Mouse (Mus musculus) forebrain, postnatal 0 days (tissue): Measurements from ENCODE around the gene Ntn1. TPM values are rescaled to one million over a fixed set of nuclear protein-coding genes. Genes with fewer than 3 reads are reported as not detected.

Experiments
- ATAC-seq: fragments of 200-750 bp; cut with Nextera tagmentation; 2 replicates; pipeline ENCODE4 v1.8.0; 2017; ENCODE audit warnings: mild to moderate bottlenecking, moderate library complexity
- DNase-seq: peaks from one replicate; pipeline ENCODE4 v3.0.0-alpha.2; 2015
- H3K27ac ChIP-seq: fragments of 300-500 bp; sonication (generic); 2 replicates; pipeline ENCODE4 v1.5.1; 2014; ENCODE audit warnings: low read depth, mild to moderate bottlenecking, antibody characterized with exemption, low read length, moderate library complexity, mixed read lengths
- H3K27me3 ChIP-seq: fragments of 300-500 bp; sonication (generic); 2 replicates; pipeline ENCODE4 v1.6.1; 2014; ENCODE audit warnings: mild to moderate bottlenecking, low read length, mixed read lengths; ENCODE audit not compliant: insufficient read depth
- H3K36me3 ChIP-seq: fragments of 300-500 bp; sonication (generic); 2 replicates; pipeline ENCODE4 v1.6.1; 2014; ENCODE audit warnings: mild to moderate bottlenecking, moderate library complexity; ENCODE audit not compliant: insufficient read depth
- H3K4me1 ChIP-seq: fragments of 300-500 bp; sonication (generic); 2 replicates; pipeline ENCODE4 v1.6.1; 2014; ENCODE audit warnings: antibody characterized with exemption; ENCODE audit not compliant: insufficient read depth
- H3K4me2 ChIP-seq: fragments of 300-500 bp; sonication (generic); 2 replicates; pipeline ENCODE4 v1.6.1; 2014; ENCODE audit warnings: low read depth, mild to moderate bottlenecking, moderate library complexity
- H3K4me3 ChIP-seq: fragments of 300-500 bp; sonication (generic); 2 replicates; pipeline ENCODE4 v1.5.1; 2014; ENCODE audit warnings: low read depth, low read length, mixed read lengths
- H3K9ac ChIP-seq: fragments of 300-500 bp; sonication (generic); 2 replicates; pipeline ENCODE4 v1.6.1; 2014; ENCODE audit warnings: mild to moderate bottlenecking
- H3K9me3 ChIP-seq: fragments of 300-500 bp; sonication (generic); 2 replicates; pipeline ENCODE4 v1.6.1; 2016; ENCODE audit warnings: low read length
- CTCF ChIP-seq: sonication (generic); IDR thresholded peaks from 2 replicates; pipeline ENCODE4 v1.5.1; 2016; ENCODE audit warnings: antibody characterized with exemption, control low read depth, low read depth
- WGBS: fragments of 180-500 bp; shearing (Covaris S2); extraction: QIAGEN DNeasy Blood & Tissue Kit; methylation state at CpG from one replicate; pipeline ENCODE4 v1.1.7; 2014; 5-methylcytosine and 5-hydroxymethylcytosine counted together
- polyA plus RNA-seq: library from polyadenylated mRNA; unstranded; fragments of >200 nt; fragmentation: Nextera tagmentation; extraction: Ambion mirVana; gene quantifications from 2 replicates; pipeline ENCODE4 v1.2.1, GENCODE M21; 2015
- total RNA-seq: library from RNA; depleted of rRNA; stranded (reverse); fragments of >200 nt; gene quantifications from 2 replicates; pipeline ENCODE4 v1.2.3, GENCODE M21; 2014

Ntn1 gene
- total and polyA plus RNA-seq, 2 experiments from 2014 or later = 6.0 to 35.5 TPM

DNA sequence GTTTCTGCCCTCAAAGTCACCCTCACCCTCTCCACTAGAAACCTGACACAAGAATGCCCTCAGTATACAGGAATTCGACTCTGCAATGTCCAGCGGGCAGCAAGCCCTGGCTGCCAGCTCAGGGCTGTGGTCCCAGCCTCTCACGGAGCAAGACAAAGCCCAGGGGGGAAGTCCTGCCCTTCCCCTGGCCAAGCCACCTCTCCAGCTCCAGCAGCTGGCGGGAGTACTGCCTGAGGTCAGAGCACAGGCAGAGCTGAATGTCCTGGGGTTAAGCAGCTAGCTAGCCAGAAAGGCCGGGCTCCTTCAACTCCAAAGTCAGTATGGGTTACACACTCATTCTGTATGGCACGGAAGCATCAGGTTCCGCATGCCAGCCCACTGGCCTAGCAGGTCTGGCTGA is 79.2 kb downstream of the Ntn1 start:
- no peak for DNase-seq
- no peak for ATAC-seq
- H3K4me1 ChIP-seq = no peaks in the 10 kb centered on the region
- TF ChIP-seq CTCF = no peak
- no peak overlapping the region for H3K4me3 ChIP-seq
- H3K27ac ChIP-seq = no peak overlapping the region
- no peak overlapping the region for H3K4me2 ChIP-seq
- H3K9me3 ChIP-seq = no peaks in the 10 kb centered on the region
- WGBS = 72% methylated on average over 7 of the region's 7 CpGs
- no peaks in the 10 kb centered on the region for H3K27me3 ChIP-seq
- no peak overlapping the region for H3K9ac ChIP-seq
- H3K36me3 ChIP-seq = no peaks in the 10 kb centered on the region

DNA sequence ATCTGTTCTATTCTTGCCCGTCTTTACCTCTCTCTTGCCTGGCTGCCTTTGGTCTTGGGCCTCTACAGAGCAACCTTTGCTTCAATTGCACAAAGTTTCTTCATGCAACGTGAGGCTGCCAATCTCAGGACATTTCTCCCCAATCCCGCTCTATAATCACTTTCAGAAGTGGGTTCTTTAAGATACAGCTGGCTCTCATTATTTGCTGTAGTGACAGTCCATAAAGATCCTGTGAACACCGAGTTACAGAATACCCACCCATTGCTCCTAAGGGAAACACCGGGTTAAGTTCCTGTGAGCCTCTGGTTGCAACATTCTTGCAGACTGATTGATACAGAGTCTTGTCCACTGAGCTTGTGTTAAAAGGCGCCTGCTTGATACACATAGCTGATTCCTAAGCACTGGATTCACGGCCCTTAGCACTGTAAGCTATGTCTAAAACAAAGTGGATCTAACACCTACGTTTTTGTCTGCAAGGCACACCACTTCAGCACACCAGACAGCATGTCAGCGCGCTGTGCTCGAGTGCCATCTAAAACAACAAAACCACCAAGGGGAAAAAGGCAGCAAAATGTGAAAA is 85.0 kb downstream of the Ntn1 start:
- no peak for DNase-seq
- H3K4me1 ChIP-seq = no peaks in the 10 kb centered on the region
- WGBS = 80% methylated on average over 11 of the region's 11 CpGs
- no peak overlapping the region for H3K9ac ChIP-seq
- no peaks in the 10 kb centered on the region for H3K36me3 ChIP-seq
- H3K9me3 ChIP-seq = no peaks in the 10 kb centered on the region
- no peak for ATAC-seq
- no peak overlapping the region for H3K4me3 ChIP-seq
- H3K27me3 ChIP-seq = no peaks in the 10 kb centered on the region
- H3K27ac ChIP-seq = no peak overlapping the region
- H3K4me2 ChIP-seq = no peak overlapping the region
- TF ChIP-seq CTCF = no peak

DNA sequence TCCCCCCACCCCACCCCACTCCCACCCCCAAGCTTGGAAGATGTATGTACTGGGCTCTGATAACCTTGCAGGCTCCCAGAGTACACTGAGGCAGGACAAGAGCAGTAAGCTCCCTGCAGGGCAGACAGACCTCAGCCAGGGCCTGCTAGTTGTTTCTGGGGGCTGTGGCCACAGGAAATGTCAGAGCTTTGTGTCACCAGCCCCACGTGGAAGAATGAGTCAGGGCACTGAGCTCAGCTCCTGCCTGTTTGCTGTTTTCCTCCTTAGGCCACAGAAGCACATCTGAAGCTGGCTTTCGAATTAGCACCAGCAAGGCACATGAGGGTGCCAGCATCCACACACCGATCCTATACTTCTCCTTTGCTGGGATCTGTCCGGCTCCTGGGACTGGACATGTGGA is 86.8 kb downstream of the Ntn1 start:
- TF ChIP-seq CTCF = no peak
- H3K9ac ChIP-seq = no peak overlapping the region
- no peak for DNase-seq
- 58% methylated on average over 4 of the region's 4 CpGs for WGBS
- no peaks in the 10 kb centered on the region for H3K27me3 ChIP-seq
- no peak overlapping the region for H3K4me3 ChIP-seq
- no peaks in the 10 kb centered on the region for H3K36me3 ChIP-seq
- H3K27ac ChIP-seq = no peak overlapping the region
- no peak for ATAC-seq
- H3K9me3 ChIP-seq = no peaks in the 10 kb centered on the region
- H3K4me2 ChIP-seq = no peak overlapping the region
- H3K4me1 ChIP-seq = no peaks in the 10 kb centered on the region

DNA sequence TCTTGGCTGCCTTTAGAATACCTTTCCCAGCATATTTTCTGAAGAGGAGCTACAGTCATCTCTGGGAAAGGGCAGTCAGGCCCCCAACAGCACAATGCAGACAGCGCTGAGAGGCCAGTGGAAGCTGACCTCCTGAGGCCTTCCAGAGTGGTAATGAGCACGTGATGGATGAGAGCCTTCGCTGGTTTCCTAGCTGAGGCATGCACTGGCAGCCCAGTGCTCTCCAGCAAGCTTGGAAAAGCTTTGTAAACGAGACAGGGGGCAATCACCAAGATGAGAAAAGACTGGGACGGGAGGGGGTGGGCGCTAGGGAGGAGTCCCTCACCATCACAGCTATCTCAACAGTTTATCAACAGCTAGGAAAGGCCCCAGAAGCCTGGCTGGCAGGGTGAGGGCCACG is 87.6 kb downstream of the Ntn1 start:
- ATAC-seq (no peak), DNase-seq (no peak)
- 45% methylated on average over 7 of the region's 7 CpGs for WGBS
- TF ChIP-seq CTCF = no peak
- no peaks in the 10 kb centered on the region for H3K36me3 ChIP-seq
- no peaks in the 10 kb centered on the region for H3K27me3 ChIP-seq
- H3K9ac ChIP-seq = no peak overlapping the region
- no peak overlapping the region for H3K4me3 ChIP-seq
- no peaks in the 10 kb centered on the region for H3K9me3 ChIP-seq
- H3K4me1 ChIP-seq = no peaks in the 10 kb centered on the region
- no peak overlapping the region for H3K27ac ChIP-seq
- H3K4me2 ChIP-seq = no peak overlapping the region

DNA sequence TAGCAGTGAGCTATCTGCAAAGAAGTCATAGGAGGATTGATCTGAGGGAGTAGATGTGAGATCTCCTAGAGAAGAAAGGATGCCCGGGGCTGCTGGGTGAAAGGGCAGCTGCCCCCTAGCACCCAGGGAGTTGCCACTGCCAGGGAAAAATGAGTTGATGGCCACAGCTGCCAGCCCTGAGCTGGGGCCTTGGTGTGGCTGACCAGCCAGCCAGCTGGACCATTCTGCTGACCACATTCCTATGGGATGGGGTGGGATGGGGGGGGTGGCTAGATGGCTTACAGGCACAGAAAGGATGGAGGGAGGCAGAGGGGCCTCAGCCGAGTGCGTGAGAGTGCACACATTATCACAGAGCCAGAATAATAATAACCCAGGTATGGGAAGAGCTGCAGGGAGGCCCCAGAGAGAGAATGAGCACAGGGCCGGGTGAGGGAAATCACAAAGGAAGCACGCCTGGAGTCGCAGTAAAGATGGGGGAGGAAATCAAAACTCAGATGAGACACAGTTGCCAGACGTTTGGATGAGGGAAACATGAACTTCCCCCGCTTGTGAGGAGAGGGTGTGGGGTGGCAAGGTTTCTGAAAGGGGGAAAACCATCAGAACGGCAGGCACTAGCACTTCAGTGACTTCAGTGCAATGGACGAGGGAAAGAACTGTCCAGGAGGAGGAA is 91.6 kb downstream of the Ntn1 start:
- no peak overlapping the region for H3K4me2 ChIP-seq
- H3K36me3 ChIP-seq = no peaks in the 10 kb centered on the region
- no peak overlapping the region for H3K4me3 ChIP-seq
- H3K27ac ChIP-seq = no peak overlapping the region
- H3K9me3 ChIP-seq = no peaks in the 10 kb centered on the region
- DNase-seq = peak; percentile 10
- H3K4me1 ChIP-seq = no peaks in the 10 kb centered on the region
- TF ChIP-seq CTCF = no peak
- H3K9ac ChIP-seq = no peak overlapping the region
- H3K27me3 ChIP-seq = no peaks in the 10 kb centered on the region
- ATAC-seq = no peak; the same call in 1 of the 2 replicates
- 46% methylated on average over 10 of the region's 10 CpGs for WGBS

DNA sequence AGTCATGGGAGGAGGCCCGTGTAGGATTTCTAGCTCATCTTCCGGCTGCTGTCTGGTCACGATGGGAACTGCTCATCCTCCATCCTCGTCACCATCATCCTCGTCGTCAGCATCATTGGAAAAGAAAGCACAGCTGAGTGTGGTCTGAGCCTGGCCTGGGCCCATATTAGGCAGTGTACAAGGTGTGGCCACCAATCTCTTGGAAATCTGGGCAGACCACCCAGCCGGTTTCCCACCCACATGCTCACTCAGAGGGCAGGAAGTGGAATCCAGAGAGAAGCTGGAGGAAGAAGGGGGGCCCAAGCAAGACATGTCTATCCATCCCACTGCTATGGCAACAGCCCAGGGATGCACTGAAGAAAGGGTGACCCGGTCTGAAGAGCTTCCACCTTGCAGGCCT is 94.6 kb downstream of the Ntn1 start:
- no peak for ATAC-seq
- no peaks in the 10 kb centered on the region for H3K36me3 ChIP-seq
- H3K4me1 ChIP-seq = no peaks in the 10 kb centered on the region
- H3K27me3 ChIP-seq = no peaks in the 10 kb centered on the region
- no peak overlapping the region for H3K4me3 ChIP-seq
- DNase-seq = no peak
- no peak for TF ChIP-seq CTCF
- H3K9me3 ChIP-seq = no peaks in the 10 kb centered on the region
- no peak overlapping the region for H3K27ac ChIP-seq
- H3K4me2 ChIP-seq = no peak overlapping the region
- 89% methylated on average over 8 of the region's 8 CpGs for WGBS
- no peak overlapping the region for H3K9ac ChIP-seq

DNA sequence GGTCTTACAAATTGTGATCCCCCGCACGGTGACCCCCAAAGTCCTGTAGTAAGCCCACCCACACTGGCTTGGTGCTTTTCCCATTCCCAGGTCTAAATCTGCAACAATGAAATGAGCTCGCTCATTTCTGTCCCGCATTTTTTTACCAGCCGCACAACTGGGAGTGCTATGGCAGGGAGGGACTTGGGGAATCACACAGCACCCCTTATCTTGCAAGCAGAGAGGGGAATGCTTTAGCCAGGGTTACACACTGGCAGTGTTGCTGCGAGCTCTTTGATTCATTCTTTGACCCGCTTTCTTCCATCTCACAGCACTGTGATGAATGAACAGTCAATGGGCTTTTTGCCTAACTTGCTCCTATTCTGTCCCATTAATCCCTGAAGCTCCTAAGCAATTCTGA is 98.3 kb downstream of the Ntn1 start:
- no peak overlapping the region for H3K9ac ChIP-seq
- 45% methylated on average over 7 of the region's 7 CpGs for WGBS
- H3K36me3 ChIP-seq = no peaks in the 10 kb centered on the region
- H3K9me3 ChIP-seq = no peaks in the 10 kb centered on the region
- no peaks in the 10 kb centered on the region for H3K4me1 ChIP-seq
- H3K4me3 ChIP-seq = no peak overlapping the region
- no peaks in the 10 kb centered on the region for H3K27me3 ChIP-seq
- H3K27ac ChIP-seq = no peak overlapping the region
- ATAC-seq = no peak
- DNase-seq = no peak
- TF ChIP-seq CTCF = no peak
- H3K4me2 ChIP-seq = no peak overlapping the region
